Mouse (Mus musculus): ENCODE results near the gene Rad51c. TPM values are rescaled to one million over a fixed set of nuclear protein-coding genes. Genes with fewer than 3 reads are reported as not detected.
A peak's percentile ranks its signal among the peaks of the same experiment; 100 is the strongest.
"Not testable (repeated sequence)": the region's sequence is repeated elsewhere in the genome, so short reads cannot be mapped to it uniquely, and the experiment has no call there.

Rad51c gene
- 1 to 10 TPM; 3.5 to 4.4 TPM for total RNA-seq (2021)

- intact Hi-C loops (cut with DNase I): no loop called here
- peak; percentile 10 to 32 for DNase-seq (ENCODE audit: low spot score in 2 of 2)
Measured at GRCm38 (mm10) chr11:87404876-87405275, at the start of gene Rad51c, which contains the start of gene Tex14. Gene Rad51c, minus strand, starts transcription at chr11:87404954. Gene Tex14, plus strand, starts transcription at chr11:87405065.

GRCm38 (mm10) chr11:87454035-87454690 lies 49.4 kb upstream of the Rad51c start:
- no peak for DNase-seq (ENCODE audit: low spot score in 2 of 2)
- intact Hi-C loops (cut with DNase I): no loop called here

GRCm38 (mm10) chr11:87453216-87454034 lies 48.7 kb upstream of the Rad51c start:
- no peak for DNase-seq (ENCODE audit: low spot score in 2 of 2)
- intact Hi-C loops (cut with DNase I): no loop called here

GRCm38 (mm10) chr11:87452779-87453178 lies 48.0 kb upstream of the Rad51c start:
- DNase-seq (ENCODE audit: low spot score in 2 of 2); intact Hi-C loops (cut with DNase I): not testable (repeated sequence)

DNA sequence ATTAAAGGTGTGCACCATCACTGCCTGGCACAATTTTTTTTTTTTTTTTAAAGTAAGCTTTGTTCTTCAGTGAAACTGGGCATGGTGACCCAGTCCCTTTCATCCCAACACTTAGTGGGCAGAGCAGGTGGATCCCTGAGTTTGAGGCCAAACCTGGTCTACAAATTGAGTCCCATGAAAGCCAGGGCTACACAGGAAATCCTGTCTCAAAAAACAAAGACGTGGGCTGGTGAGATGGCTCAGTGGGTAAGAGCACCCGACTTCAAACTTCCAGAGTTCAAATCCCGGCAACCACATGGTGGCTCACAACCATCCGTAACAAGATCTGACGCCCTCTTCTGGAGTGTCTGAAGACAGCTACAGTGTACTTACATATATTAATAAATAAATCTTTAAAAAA lies 45.1 kb upstream of the Rad51c start:
- DNase-seq (ENCODE audit: low spot score in 2 of 2): not testable (repeated sequence)
- intact Hi-C loops (cut with DNase I): loop anchor here (2.0 kb wide), 1 partner anchor 27 kb away; no protein-coding TSS in a partner anchor

DNA sequence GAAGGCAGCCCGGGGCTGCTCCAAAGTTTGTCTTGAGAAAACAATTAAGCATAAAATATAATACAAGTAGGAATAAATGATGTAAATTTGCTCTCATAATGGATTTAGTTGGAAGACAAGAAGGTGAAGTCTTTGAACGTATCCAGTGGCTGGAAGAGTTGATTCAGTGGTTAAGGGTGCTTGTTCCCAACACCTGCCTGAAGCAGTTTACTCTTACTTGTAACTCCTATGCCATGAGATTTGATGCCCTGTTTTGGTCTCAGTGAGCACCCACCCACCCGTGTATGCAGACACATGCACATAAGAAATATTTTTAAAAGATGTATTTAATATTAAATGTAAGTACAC lies 44.4 kb upstream of the Rad51c start:
- intact Hi-C loops (cut with DNase I): loop anchor here (2.0 kb wide), 1 partner anchor 26 kb away; no protein-coding TSS in a partner anchor
- no peak for DNase-seq (ENCODE audit: low spot score in 2 of 2)

GRCm38 (mm10) chr11:87448476-87449199 lies 43.9 kb upstream of the Rad51c start:
- intact Hi-C loops (cut with DNase I): loop anchor here (2.0 kb wide), 1 partner anchor 26 kb away; no protein-coding TSS in a partner anchor
- DNase-seq (ENCODE audit: low spot score in 2 of 2): peak; percentile 25 to 26

DNA sequence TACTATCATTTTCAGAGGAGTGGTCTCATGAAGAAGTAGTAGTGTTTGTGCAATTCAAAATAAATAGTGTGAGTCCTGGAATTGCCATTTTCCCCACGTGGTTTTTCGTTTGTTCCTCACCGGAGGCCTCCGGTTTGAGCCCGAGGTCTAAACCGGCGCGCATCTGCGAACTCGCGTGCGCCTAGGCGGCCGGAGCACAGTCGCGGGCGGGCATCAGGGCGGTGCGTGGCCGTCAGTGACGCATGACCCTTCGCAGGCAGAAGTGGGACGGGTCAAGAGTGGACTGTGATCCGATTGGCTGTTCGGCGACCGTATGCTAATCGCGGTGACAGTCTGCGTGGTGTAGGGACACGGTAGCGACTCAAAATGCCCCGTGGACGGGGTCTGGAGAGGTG lies 43.3 kb upstream of the Rad51c start:
- intact Hi-C loops (cut with DNase I): loop anchor here (2.0 kb wide), 1 partner anchor 25 kb away; no protein-coding TSS in a partner anchor
- DNase-seq (ENCODE audit: low spot score in 2 of 2): peak; percentile 91

- no peak for DNase-seq (ENCODE audit: low spot score in 2 of 2)
- intact Hi-C loops (cut with DNase I): no loop called here
Measured at GRCm38 (mm10) chr11:87447429-87447828, 42.7 kb upstream of the Rad51c start.

DNA sequence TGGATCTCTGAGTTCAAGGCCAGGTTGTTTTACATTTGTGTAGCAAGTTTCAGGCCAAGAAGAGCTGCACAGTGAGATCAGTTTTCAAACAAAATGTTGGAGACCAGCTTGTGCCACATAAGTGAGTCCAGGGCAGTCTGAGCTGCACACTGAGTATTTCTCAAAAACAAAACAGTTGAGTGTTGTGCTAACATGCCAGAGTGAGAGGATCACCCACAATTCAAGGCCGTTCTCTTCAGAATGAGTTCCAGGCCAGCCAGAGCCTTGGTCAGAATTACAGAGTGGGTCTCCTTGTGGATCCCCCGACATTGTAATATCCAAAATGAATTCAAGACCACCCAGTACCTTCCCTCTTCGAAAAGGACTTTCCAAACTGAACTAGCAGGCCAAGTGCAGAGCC lies 41.4 kb upstream of the Rad51c start:
- intact Hi-C loops (cut with DNase I): no loop called here
- DNase-seq (ENCODE audit: low spot score in 2 of 2): no peak

- intact Hi-C loops (cut with DNase I): not testable (repeated sequence)
Measured at GRCm38 (mm10) chr11:87445593-87445992, 40.8 kb upstream of the Rad51c start.

DNA sequence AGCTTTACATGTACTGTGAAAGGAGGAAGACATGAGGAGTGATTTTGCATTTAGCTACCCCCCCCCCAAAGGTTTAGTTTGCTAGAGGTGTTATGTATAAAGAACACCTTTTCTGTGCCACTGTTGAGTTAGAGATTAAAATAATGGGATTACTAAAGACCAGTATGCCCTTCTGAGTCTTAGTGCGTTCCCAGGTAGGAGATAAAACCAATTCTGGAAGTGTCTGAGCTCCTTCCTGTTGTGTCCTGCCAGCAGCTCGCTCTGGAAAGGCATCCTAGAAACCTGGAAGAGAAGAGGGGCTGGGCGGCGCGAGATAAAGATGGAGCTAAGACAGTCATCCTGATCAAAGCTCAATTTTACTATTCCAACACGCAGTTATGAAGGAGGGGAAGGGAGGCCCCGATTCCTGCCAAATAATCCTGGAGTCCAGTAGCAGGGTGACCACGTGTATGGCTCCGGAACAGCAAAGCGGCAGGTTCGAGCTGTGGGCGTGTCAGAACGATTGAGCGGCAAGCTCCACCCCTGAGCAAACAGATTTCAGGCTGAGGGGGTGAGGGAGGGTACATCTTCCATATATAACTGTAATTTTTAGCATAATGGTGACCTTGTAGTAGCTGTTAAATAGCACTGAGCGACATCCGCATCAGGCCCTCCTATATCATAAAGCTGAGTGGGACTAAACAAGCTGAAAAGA lies 40.1 kb upstream of the Rad51c start:
- DNase-seq (ENCODE audit: low spot score in 2 of 2): no peak
- intact Hi-C loops (cut with DNase I): no loop called here

More at GRCm38 (mm10) chr11:87445593-87445992, 40.8 kb upstream of the Rad51c start:
- not testable (repeated sequence) for DNase-seq (ENCODE audit: low spot score in 2 of 2)

GRCm38 (mm10) chr11:87444056-87444455 lies 39.3 kb upstream of the Rad51c start:
- DNase-seq (ENCODE audit: low spot score in 2 of 2); intact Hi-C loops (cut with DNase I): not testable (repeated sequence)

GRCm38 (mm10) chr11:87443373-87443883 lies 38.7 kb upstream of the Rad51c start:
- peak in 1 of 2 experiments; percentile 57 for DNase-seq (ENCODE audit: low spot score in 2 of 2)
- intact Hi-C loops (cut with DNase I): loop anchor here (2.0 kb wide), 1 partner anchor 17 kb away; no protein-coding TSS in a partner anchor

DNA sequence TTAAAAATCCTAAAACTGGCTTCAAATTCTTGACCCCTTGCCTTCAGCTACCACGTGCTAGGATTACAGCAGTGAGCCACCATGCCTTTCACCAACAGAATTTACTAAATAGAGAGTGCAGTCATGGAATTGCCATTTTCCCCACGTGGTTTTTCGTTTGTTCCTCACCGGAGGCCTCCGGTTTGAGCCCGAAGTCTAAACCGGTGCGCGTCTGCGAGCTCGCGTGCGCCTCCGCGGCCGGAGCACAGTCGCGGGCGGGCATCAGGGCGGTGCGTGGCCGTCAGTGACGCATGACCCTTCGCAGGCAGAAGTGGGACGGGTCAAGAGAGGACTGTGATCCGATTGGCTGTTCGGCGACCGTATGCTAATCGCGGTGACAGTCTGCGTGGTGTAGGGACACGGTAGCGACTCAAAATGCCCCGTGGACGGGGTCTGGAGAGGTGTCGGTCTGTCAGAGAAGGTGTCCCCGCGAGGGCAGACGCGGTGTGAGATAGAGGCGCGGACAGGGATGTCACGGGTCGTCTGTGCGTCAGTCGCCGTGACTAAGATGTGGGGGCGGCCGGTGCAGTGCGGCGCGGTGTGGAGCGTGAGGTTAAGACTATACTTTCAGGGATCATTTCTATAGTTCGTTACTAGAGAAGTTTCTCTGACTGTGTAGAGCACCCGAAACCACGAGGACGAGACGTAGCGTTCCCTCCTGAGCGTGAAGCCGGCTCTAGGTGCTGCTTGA lies 38.1 kb upstream of the Rad51c start:
- intact Hi-C loops (cut with DNase I): loop anchor here (2.0 kb wide), 1 partner anchor 16 kb away; no protein-coding TSS in a partner anchor
- peak; percentile 83 to 84 for DNase-seq (ENCODE audit: low spot score in 2 of 2)

DNA sequence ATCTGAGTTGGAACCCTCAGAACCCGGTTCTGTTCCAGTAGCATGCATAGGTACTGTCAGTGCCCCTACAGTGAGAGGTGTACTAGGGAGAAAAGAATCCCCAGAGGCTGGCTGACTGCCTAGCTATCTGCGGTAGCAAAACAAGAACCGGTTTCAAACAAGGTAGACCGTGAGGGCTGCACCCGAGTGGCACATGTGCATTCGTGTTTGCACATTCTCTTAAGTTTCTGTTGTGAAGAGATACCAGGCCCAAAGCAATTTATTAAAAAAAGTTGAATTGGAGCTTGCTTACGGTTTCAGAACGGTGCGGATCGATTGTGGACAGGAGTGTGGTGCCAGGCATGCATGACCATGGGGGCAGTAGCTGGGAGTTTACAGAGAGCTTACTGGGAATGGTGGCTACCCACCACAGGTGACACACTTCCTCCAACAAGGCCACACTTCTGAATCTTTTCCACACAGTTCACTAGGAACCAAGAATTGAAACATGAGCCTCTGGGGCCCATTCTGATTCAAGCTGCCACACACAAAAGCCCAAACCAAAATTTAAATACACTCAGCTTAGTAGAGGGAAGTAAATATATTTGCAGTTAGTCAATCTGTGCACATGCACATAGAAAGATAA lies 35.2 kb upstream of the Rad51c start:
- intact Hi-C loops (cut with DNase I): loop anchor here (10.0 kb wide), 1 partner anchor 65 kb away; no protein-coding TSS in a partner anchor
- DNase-seq (ENCODE audit: low spot score in 2 of 2): no peak

DNA sequence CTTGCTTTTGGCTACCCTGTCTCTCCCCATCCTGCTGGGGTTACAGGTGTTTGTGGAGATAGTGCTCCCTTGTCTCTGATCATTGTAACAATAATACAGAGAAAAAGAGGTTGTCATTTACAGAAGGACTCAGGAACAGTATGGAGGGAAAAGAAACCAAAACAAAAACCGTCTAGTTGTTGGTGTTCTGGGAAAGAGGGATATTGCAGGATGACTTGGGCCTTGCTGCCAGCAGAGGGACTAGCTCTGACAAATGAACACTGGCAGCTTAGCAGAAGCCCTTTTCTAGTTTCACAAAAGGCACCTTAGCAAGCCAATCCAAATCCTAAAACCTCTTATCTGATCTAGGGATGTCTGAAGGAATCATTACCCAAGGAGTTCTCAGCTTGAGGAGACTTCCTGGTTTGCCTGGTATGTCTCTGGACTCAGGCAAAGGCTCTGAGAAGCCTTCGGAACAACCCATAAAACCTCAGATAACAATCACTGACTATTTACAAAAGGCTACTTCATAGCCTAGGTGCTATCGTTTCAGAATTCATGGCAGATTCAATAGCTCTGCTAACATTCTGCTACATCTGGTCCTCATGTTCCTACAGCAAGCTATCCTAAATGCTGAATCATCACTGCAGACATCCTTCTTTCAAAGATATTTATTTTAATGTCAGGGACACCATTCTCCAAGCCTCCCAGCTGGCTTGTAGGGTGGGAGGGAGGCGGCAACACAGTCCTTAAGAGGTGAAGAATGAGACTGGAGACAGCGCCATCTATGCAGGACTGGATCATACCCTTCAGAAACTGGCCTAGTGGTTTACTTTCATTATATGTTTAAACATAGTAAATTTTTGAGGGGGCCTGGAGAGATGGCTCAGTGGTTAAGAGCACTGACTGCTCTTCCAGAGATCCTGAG lies 31.8 kb upstream of the Rad51c start:
- no peak for DNase-seq (ENCODE audit: low spot score in 2 of 2)
- intact Hi-C loops (cut with DNase I): loop anchor here (10.0 kb wide), 1 partner anchor 68 kb away; no protein-coding TSS in a partner anchor
